Mouse (Mus musculus): Measurements from ENCODE around the gene Ctnna3. TPM values are rescaled to one million over a fixed set of nuclear protein-coding genes. Genes with fewer than 3 reads are reported as not detected.
A peak's percentile ranks its signal among the peaks of the same experiment; 100 is the strongest.

Gene Ctnna3
- polyA plus RNA-seq, 1 experiment from 2014 or later = 0.41 TPM

DNA sequence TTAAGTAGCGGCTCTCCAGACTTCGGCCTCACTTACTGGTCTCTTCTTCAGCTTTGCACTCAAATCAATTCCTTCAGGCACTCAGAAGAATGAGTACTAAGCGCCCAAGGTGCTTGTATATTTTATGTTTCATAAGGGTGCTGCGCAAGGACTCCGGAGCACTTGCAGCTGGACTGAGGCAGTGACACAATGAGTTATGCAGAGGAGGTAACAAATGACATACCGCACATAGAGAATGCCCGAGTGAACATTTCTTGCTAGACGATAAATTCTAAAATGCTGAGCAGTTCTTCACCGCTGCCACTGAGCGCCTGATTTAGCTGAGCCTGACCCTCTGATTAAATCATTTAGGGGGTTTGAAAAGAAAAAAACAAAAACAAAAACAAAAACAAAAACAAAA is 342.2 kb downstream of the Ctnna3 start:
- H3K4me3 ChIP-seq (ENCODE audit: low read depth, low read length) = no peak overlapping the region
- no peak for ATAC-seq
- DNase-seq (ENCODE audit: low spot score) = no peak
- H3K9ac ChIP-seq (ENCODE audit: low read length) = no peak overlapping the region
- H3K4me2 ChIP-seq (ENCODE audit: low read length) = no peak overlapping the region
- no peaks in the 10 kb centered on the region for H3K4me1 ChIP-seq (ENCODE audit: control insufficient read depth, insufficient read depth, low read length)
- H3K9me3 ChIP-seq (replicated peaks; ENCODE audit: control insufficient read depth, low read length) = no peaks in the 10 kb centered on the region
- no peak overlapping the region for H3K27ac ChIP-seq (ENCODE audit: low read depth, low read length)
- no peaks in the 10 kb centered on the region for H3K36me3 ChIP-seq (ENCODE audit: control insufficient read depth, insufficient read depth, low read length)
- H3K27me3 ChIP-seq (replicated peaks; ENCODE audit: control insufficient read depth, insufficient read depth, low read length) = no peaks in the 10 kb centered on the region
- 94% methylated on average over 10 of the region's 10 CpGs for WGBS

DNA sequence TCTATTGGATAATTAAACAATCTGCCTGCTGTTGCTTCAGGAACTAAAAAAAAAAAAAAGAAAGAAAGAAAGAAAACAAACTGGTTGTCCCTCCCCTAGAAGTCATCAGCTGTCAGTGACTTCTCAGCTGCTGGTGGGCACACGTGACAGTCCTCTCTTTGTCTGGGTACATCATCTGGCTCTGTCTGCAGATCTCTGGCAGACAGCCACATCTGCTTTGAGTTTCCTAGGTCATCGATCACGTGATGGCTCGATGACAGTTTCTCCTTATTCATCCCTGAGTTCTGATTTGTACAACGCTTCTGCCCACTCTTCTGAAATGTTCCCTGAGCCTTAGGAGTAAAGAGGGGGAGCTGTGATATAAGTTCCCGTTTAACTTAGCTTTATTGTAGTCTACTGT is 352.1 kb downstream of the Ctnna3 start:
- Histone ChIP-seq H3K27ac (ENCODE audit: low read depth, low read length) (no peak overlapping the region), H3K36me3 (ENCODE audit: control insufficient read depth, insufficient read depth, low read length) (no peaks in the 10 kb centered on the region), H3K4me3 (ENCODE audit: low read depth, low read length) (no peak overlapping the region), H3K9me3 (replicated peaks; ENCODE audit: control insufficient read depth, low read length) (no peaks in the 10 kb centered on the region), H3K27me3 (replicated peaks; ENCODE audit: control insufficient read depth, insufficient read depth, low read length) (no peaks in the 10 kb centered on the region), H3K4me1 (ENCODE audit: control insufficient read depth, insufficient read depth, low read length) (no peaks in the 10 kb centered on the region), H3K9ac (ENCODE audit: low read length) (no peak overlapping the region), H3K4me2 (ENCODE audit: low read length) (no peak overlapping the region)
- ATAC-seq = no peak
- 85% methylated on average over 6 of the region's 6 CpGs for WGBS
- DNase-seq (ENCODE audit: low spot score) = peak; percentile 6

DNA sequence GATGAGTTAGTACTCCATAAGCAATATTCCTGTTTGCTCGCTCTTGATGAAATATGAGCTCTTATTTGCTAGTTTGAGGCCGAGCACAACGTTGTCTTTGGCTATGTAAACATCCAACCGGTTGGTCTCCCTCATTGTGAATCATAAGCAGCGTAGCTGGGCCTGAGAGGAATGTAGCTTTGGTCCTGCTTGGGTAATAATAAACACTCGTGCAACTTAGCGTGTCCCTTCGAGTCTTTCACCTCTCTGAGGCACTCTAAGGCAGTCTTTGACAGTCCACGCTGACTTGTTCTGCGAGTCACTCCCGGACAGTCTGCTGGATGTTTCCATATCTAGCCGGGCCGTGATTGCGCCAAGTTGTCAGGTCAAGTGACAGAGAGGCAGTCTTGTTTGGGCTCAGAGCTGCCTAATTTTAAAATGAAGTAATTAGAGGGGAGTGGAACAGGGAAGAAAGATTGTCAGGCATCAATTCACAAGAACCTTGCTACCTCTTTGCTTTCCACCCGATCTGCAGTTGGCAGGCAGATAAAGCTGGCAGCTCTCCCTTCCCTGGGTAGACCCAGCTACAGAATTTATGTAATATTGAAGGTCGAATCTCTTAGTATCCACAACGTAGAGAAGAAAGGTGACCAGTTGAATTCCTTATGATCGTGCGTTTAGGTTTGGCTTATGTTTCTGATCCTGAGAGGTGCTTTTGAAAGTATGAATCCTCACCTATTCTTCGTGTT is 355.1 kb downstream of the Ctnna3 start:
- Histone ChIP-seq H3K27me3 (replicated peaks; ENCODE audit: control insufficient read depth, insufficient read depth, low read length) (no peaks in the 10 kb centered on the region), H3K36me3 (ENCODE audit: control insufficient read depth, insufficient read depth, low read length) (no peaks in the 10 kb centered on the region), H3K4me1 (ENCODE audit: control insufficient read depth, insufficient read depth, low read length) (no peaks in the 10 kb centered on the region), H3K27ac (ENCODE audit: low read depth, low read length) (no peak overlapping the region), H3K4me3 (ENCODE audit: low read depth, low read length) (no peak overlapping the region), H3K9me3 (replicated peaks; ENCODE audit: control insufficient read depth, low read length) (no peaks in the 10 kb centered on the region), H3K4me2 (ENCODE audit: low read length) (no peak overlapping the region), H3K9ac (ENCODE audit: low read length) (no peak overlapping the region)
- DNase-seq (ENCODE audit: low spot score) = no peak
- no peak for ATAC-seq
- 88% methylated on average over 20 of the region's 20 CpGs for WGBS

DNA sequence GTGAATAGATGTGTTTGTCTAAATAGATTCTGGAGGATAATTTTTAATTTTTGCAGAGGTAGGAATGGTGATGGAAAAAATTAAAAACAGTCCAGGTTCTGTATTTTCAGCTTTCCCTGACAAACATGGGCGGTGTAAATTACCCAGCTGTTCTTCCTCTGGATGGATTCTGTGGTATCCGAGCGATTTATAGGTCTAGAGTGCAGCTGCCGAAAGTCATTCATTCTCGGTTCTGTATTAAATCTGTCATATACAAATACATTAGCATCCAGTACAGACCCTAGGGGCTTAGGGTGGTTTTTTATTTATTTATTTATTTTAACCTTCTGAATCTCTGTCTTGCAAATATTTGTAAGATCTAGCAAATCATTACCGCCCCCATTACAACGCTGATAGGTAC is 356.5 kb downstream of the Ctnna3 start:
- Histone ChIP-seq H3K4me1 (ENCODE audit: control insufficient read depth, insufficient read depth, low read length) (no peaks in the 10 kb centered on the region), H3K27me3 (replicated peaks; ENCODE audit: control insufficient read depth, insufficient read depth, low read length) (no peaks in the 10 kb centered on the region), H3K9me3 (replicated peaks; ENCODE audit: control insufficient read depth, low read length) (no peaks in the 10 kb centered on the region), H3K4me3 (ENCODE audit: low read depth, low read length) (no peak overlapping the region), H3K9ac (ENCODE audit: low read length) (no peak overlapping the region), H3K27ac (ENCODE audit: low read depth, low read length) (no peak overlapping the region), H3K36me3 (ENCODE audit: control insufficient read depth, insufficient read depth, low read length) (no peaks in the 10 kb centered on the region), H3K4me2 (ENCODE audit: low read length) (no peak overlapping the region)
- ATAC-seq (no peak), DNase-seq (ENCODE audit: low spot score) (no peak)
- 97% methylated on average over 7 of the region's 7 CpGs for WGBS

DNA sequence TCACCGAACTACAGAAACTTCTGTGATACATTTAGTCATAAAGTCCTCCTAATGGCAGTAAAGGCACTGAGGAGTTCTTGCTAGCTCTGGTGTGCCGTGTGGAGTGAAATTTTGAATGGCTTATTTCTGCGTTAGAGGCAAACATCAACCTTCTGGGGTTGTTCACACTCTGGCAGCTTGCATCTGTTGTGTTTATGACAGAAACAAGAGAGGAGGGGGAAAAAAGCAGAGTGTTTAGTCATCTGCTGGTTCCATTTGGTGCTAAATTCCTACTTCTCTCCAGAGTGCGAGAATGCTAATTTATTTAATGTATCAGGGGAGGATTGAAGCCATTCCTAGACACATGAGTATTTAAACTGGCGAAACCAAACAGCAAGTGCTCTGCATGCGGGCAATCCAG is 374.0 kb downstream of the Ctnna3 start:
- no peaks in the 10 kb centered on the region for H3K36me3 ChIP-seq (ENCODE audit: control insufficient read depth, insufficient read depth, low read length)
- H3K9me3 ChIP-seq (replicated peaks; ENCODE audit: control insufficient read depth, low read length) = no peaks in the 10 kb centered on the region
- no peak overlapping the region for H3K27ac ChIP-seq (ENCODE audit: low read depth, low read length)
- DNase-seq (ENCODE audit: low spot score) = peak; percentile 86
- peak; percentile 93 for ATAC-seq
- no peaks in the 10 kb centered on the region for H3K27me3 ChIP-seq (replicated peaks; ENCODE audit: control insufficient read depth, insufficient read depth, low read length)
- 81% methylated on average over 6 of the region's 6 CpGs for WGBS
- no peak overlapping the region for H3K9ac ChIP-seq (ENCODE audit: low read length)
- no peak overlapping the region for H3K4me3 ChIP-seq (ENCODE audit: low read depth, low read length)
- no peak overlapping the region for H3K4me2 ChIP-seq (ENCODE audit: low read length)
- H3K4me1 ChIP-seq (ENCODE audit: control insufficient read depth, insufficient read depth, low read length) = no peaks in the 10 kb centered on the region

DNA sequence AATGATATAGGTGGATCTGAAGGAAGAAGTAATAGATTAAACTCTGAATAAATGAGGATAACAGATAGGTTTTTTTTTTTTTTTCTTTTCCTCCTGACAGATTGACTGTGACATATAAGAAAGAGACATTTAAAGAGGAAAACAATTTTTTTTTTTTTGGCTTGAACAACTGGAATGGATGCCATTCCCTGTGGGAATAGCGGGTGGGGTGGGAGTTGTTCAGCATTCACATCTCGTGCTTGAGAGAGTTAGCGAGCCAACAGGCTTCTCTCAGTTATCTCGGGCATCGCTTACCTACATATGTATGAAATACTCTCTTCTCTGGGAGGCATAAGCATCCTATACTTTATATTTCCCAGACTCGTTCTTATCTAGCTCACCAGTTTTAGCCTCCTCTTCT is 375.7 kb downstream of the Ctnna3 start:
- Histone ChIP-seq H3K27me3 (replicated peaks; ENCODE audit: control insufficient read depth, insufficient read depth, low read length) (no peaks in the 10 kb centered on the region), H3K4me3 (ENCODE audit: low read depth, low read length) (no peak overlapping the region), H3K9me3 (replicated peaks; ENCODE audit: control insufficient read depth, low read length) (no peaks in the 10 kb centered on the region), H3K27ac (ENCODE audit: low read depth, low read length) (no peak overlapping the region), H3K4me1 (ENCODE audit: control insufficient read depth, insufficient read depth, low read length) (no peaks in the 10 kb centered on the region), H3K36me3 (ENCODE audit: control insufficient read depth, insufficient read depth, low read length) (no peaks in the 10 kb centered on the region), H3K9ac (ENCODE audit: low read length) (no peak overlapping the region), H3K4me2 (ENCODE audit: low read length) (no peak overlapping the region)
- 86% methylated on average over 6 of the region's 6 CpGs for WGBS
- DNase-seq (ENCODE audit: low spot score) (peak; percentile 51), ATAC-seq (no peak)

DNA sequence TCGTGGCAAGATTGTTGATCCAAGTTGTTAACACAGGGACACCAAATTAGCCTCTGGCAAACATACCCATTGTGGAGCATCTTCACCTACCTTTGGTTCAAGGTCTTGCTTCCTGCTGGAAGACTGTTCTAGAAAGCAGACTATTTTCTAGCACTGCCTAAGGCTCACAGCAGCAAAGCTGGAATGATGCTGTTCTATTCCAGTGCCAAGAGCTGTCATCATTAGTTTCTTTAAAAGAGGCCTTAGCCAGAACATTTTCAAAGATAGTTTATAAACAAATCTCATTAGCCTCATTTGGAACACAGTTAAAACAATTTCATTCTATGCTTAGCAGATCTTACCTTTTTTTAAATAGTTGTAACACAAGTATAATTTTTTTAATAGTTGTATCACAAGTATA is 376.4 kb downstream of the Ctnna3 start:
- Histone ChIP-seq H3K36me3 (ENCODE audit: control insufficient read depth, insufficient read depth, low read length) (no peaks in the 10 kb centered on the region), H3K9ac (ENCODE audit: low read length) (no peak overlapping the region), H3K27ac (ENCODE audit: low read depth, low read length) (no peak overlapping the region), H3K4me1 (ENCODE audit: control insufficient read depth, insufficient read depth, low read length) (no peaks in the 10 kb centered on the region), H3K4me2 (ENCODE audit: low read length) (no peak overlapping the region), H3K27me3 (replicated peaks; ENCODE audit: control insufficient read depth, insufficient read depth, low read length) (no peaks in the 10 kb centered on the region), H3K4me3 (ENCODE audit: low read depth, low read length) (no peak overlapping the region), H3K9me3 (replicated peaks; ENCODE audit: control insufficient read depth, low read length) (no peaks in the 10 kb centered on the region)
- 91% methylated on average over 1 of the region's 1 CpGs for WGBS
- ATAC-seq (no peak), DNase-seq (ENCODE audit: low spot score) (peak; percentile 23)

DNA sequence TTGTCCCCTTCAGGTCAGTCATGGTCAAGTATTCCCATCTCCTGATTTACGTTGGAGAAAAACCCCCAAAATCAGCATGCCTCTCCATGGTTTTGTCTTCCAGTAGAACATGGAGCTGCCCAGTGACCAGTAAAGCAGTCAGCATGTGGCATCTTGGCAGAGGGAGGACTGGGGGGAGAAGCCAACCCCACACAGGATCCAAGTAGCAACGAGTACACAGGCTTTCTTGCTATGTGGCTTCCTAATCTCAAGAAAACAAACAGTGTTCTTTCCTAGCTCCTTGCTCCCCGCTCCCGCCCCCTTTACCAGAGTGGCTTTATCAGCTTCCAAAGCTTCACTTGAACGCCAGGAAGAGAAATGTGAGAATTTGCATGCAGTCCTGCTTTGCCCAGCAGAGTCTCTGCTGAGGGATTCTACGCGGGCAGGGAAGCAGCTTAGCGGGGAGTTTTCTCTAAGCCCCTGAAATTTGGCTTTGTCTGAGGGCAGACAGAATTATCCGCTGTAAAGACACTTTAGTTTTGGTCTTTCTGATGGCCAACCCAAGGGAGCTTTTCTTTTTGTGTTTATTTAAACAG is 380.2 kb downstream of the Ctnna3 start:
- Histone ChIP-seq H3K4me1 (ENCODE audit: control insufficient read depth, insufficient read depth, low read length) (no peaks in the 10 kb centered on the region), H3K27me3 (replicated peaks; ENCODE audit: control insufficient read depth, insufficient read depth, low read length) (no peaks in the 10 kb centered on the region), H3K4me3 (ENCODE audit: low read depth, low read length) (no peak overlapping the region), H3K4me2 (ENCODE audit: low read length) (no peak overlapping the region), H3K27ac (ENCODE audit: low read depth, low read length) (no peak overlapping the region), H3K36me3 (ENCODE audit: control insufficient read depth, insufficient read depth, low read length) (no peaks in the 10 kb centered on the region), H3K9me3 (replicated peaks; ENCODE audit: control insufficient read depth, low read length) (no peaks in the 10 kb centered on the region), H3K9ac (ENCODE audit: low read length) (no peak overlapping the region)
- DNase-seq (ENCODE audit: low spot score) (peak; percentile 14), ATAC-seq (no peak)
- WGBS = 21% methylated on average over 9 of the region's 9 CpGs

DNA sequence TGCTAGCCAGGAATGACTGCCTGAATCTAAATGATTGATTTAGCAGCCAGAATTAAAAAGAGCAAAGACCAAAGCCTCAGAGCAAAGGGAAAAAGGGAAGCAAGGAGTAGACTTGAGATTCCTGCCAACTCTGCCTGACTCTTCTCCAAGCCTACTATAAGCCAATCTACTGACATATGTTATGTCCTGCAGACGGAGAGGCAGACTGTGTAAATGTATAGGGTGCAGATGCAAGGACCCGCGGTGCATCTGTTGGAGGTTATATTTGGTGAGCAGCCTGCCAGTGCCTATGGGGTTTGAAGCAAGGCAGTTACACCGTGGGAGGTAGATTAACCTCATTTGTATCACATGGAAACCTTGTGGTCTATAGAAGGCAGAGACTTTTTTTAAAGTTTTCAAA is 409.1 kb downstream of the Ctnna3 start:
- DNase-seq (ENCODE audit: low spot score) = peak; percentile 68
- no peaks in the 10 kb centered on the region for H3K36me3 ChIP-seq (ENCODE audit: control insufficient read depth, insufficient read depth, low read length)
- whole genome bisulfite sequencing = 77% methylated on average over 4 of the region's 4 CpGs
- no peak overlapping the region for H3K4me3 ChIP-seq (ENCODE audit: low read depth, low read length)
- H3K27ac ChIP-seq (ENCODE audit: low read depth, low read length) = no peak overlapping the region
- no peaks in the 10 kb centered on the region; the same call in 1 of the 2 replicates for H3K4me1 ChIP-seq (ENCODE audit: control insufficient read depth, insufficient read depth, low read length)
- no peaks in the 10 kb centered on the region for H3K27me3 ChIP-seq (replicated peaks; ENCODE audit: control insufficient read depth, insufficient read depth, low read length)
- no peaks in the 10 kb centered on the region for H3K9me3 ChIP-seq (replicated peaks; ENCODE audit: control insufficient read depth, low read length)
- H3K4me2 ChIP-seq (ENCODE audit: low read length) = no peak overlapping the region
- peak; percentile 52; the same call in 1 of the 2 replicates for ATAC-seq
- no peak overlapping the region for H3K9ac ChIP-seq (ENCODE audit: low read length)

Data from forebrain, embryonic 14.5 days (tissue).